Mouse (Mus musculus): Measurements from ENCODE around the gene Gm3336. TPM values are rescaled to one million over a fixed set of nuclear protein-coding genes. Genes with fewer than 3 reads are reported as not detected.

Gene Gm3336
- polyA plus RNA-seq, 1 experiment, result 0.43 TPM

DNA sequence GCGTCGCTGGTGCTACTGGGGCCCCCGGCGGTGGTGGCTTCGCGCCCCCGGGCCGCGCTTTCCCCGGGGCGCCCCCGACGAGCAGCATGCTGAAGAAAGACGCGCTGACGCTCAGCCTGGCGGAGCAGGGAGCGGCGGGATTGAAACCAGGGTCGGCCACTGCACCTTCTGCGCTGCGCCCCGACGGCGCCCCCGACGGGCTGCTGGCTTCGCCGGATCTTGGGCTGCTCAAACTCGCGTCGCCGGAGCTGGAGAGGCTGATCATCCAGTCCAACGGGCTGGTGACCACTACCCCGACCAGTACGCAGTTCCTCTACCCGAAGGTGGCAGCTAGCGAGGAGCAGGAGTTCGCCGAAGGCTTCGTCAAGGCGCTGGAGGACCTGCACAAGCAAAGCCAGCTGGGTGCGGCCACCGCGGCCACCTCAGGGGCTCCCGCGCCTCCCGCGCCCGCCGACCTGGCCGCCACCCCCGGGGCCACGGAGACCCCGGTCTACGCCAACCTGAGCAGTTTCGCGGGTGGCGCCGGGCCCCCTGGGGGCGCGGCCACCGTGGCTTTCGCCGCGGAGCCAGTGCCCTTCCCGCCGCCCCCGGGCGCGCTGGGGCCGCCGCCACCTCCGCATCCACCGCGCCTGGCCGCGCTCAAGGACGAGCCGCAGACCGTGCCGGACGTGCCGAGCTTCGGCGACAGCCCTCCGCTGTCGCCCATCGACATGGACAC lies 19.1 kb upstream of the Gm3336 start:
- peak; percentile 72 for TF ChIP-seq POLR2A (IDR thresholded peaks at IDR 0.05; ENCODE audit: borderline replicate concordance, extremely low read depth, low read depth, low read length)
- TF ChIP-seq CTCF (IDR thresholded peaks at IDR 0.05; ENCODE audit: insufficient read depth, low read length), result no peak
- WGBS, result under 1% methylated on average over 89 of the region's 89 CpGs
- DNase-seq, result peak; percentile 80
- Histone ChIP-seq H3K4me3 (replicated peaks; ENCODE audit: extremely low read depth, low read depth, low read length) (peak overlapping the region; percentile 90), H3K4me1 (ENCODE audit: control insufficient read depth, insufficient read depth, low read length) (peaks cover 16% of the 10 kb centered on the region)

DNA sequence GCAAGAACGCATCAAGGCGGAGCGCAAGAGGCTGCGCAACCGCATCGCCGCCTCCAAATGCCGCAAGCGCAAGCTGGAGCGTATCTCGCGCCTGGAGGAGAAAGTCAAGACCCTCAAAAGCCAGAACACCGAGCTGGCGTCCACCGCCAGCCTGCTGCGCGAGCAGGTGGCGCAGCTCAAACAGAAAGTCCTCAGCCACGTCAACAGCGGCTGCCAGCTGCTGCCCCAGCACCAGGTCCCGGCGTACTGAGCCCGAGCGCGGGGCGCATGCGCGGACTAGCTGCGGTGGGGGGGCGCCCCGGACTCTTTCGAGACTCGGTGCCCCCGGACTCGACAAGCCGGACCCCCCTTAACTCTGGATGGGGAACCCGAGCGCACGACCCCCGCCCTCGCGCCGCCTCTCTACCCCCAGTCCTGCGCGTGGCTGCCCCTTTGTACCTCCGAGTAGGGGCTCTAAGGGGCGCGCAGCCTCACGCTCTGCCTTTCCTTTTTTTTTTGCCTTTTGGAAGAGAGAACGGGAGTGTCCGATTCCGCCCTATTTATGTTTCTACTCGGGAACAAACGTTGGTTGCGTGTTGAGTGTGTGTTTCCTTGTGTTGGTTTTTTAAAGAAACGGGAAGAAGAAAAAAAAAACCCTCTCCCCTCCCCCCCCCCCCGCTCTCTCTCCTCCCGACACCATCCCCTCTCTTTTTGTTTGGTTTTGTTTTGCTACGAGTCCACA lies 18.3 kb upstream of the Gm3336 start:
- Histone ChIP-seq H3K4me3 (replicated peaks; ENCODE audit: extremely low read depth, low read depth, low read length) (peak overlapping the region; percentile 90), H3K4me1 (ENCODE audit: control insufficient read depth, insufficient read depth, low read length) (peaks cover 16% of the 10 kb centered on the region)
- WGBS, result under 1% methylated on average over 58 of the region's 59 CpGs
- DNase-seq, result peak; percentile 81
- TF ChIP-seq POLR2A (IDR thresholded peaks at IDR 0.05; ENCODE audit: borderline replicate concordance, extremely low read depth, low read depth, low read length) (peak; percentile 96), CTCF (IDR thresholded peaks at IDR 0.05; ENCODE audit: insufficient read depth, low read length) (no peak)

DNA sequence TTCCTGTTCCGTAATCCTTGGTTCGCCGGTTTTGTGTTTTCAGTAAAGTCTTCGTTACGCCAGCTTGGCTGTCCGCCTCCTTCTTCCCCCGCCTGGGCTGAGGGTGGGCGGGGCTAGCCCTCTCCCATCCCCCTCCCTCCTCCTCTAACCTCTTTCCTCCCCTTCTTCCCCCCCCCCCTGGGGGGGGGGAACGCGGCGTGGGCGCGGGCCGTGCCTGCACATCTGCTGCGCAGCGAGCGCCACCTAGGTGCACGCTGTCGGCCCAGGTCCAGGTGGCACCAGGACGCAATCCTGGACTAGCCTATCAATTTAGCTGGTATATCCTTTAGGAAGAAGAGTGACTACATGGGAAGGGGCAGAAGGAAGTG lies 17.8 kb upstream of the Gm3336 start:
- peak; percentile 86 for DNase-seq
- TF ChIP-seq POLR2A (IDR thresholded peaks at IDR 0.05; ENCODE audit: borderline replicate concordance, extremely low read depth, low read depth, low read length) (peak; percentile 66; the same call in 1 of the 2 replicates), CTCF (IDR thresholded peaks at IDR 0.05; ENCODE audit: insufficient read depth, low read length) (peak; percentile 67)
- Histone ChIP-seq H3K4me3 (replicated peaks; ENCODE audit: extremely low read depth, low read depth, low read length) (peak overlapping the region; percentile 43), H3K4me1 (ENCODE audit: control insufficient read depth, insufficient read depth, low read length) (peaks cover 16% of the 10 kb centered on the region)
- WGBS, result under 1% methylated on average over 18 of the region's 20 CpGs

DNA sequence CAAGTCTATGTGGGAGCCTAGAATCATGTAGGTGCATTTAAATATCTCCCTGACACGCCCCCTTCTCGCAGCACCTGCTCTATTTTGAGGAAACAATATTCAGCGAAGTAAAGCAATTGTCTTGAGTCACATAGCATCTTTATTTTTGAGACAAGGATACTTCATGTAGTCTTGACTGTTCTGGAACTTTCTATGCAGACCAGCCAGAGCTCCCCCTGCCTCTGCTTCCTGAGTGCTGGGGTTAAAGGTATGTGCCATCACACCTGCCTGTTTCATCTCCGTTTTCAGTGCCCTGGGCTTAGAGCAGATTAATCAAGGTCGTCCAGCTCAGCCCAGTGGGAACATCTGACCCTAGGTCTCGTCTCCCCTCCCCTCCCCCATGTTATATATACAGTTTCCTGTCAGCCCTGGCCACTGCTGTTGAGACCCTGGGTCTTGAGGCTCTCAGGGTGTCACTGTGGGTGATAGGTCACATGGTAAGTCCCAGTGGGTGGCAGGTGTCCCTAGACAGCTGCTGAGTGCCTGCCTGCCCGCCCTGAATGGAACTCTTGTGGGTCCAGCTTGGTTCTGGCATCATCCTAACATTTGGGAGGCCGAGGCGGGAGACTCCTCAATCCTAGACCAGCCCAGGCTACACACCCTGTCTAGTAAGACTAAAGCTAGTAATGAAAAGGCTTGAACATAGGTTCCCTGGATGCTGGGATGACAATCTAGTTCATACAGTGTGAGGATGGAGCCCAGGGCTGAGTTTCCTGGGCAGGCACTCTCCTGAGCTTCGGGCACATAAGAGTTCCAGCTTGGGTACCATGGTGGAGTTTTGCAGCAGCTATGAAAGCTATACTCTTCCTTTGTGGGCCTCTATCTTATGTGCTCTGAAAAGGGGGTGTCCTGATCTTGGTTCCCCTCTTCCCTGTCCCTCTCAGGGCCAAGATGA lies 17.0 kb upstream of the Gm3336 start:
- Histone ChIP-seq H3K4me1 (ENCODE audit: control insufficient read depth, insufficient read depth, low read length) (peaks cover 13% of the 10 kb centered on the region), H3K4me3 (replicated peaks; ENCODE audit: extremely low read depth, low read depth, low read length) (no peak overlapping the region)
- TF ChIP-seq CTCF (IDR thresholded peaks at IDR 0.05; ENCODE audit: insufficient read depth, low read length) (no peak), POLR2A (IDR thresholded peaks at IDR 0.05; ENCODE audit: borderline replicate concordance, extremely low read depth, low read depth, low read length) (peak; percentile 53; the same call in 1 of the 2 replicates)
- 40% methylated on average over 10 of the region's 10 CpGs for WGBS
- no peak for DNase-seq

DNA sequence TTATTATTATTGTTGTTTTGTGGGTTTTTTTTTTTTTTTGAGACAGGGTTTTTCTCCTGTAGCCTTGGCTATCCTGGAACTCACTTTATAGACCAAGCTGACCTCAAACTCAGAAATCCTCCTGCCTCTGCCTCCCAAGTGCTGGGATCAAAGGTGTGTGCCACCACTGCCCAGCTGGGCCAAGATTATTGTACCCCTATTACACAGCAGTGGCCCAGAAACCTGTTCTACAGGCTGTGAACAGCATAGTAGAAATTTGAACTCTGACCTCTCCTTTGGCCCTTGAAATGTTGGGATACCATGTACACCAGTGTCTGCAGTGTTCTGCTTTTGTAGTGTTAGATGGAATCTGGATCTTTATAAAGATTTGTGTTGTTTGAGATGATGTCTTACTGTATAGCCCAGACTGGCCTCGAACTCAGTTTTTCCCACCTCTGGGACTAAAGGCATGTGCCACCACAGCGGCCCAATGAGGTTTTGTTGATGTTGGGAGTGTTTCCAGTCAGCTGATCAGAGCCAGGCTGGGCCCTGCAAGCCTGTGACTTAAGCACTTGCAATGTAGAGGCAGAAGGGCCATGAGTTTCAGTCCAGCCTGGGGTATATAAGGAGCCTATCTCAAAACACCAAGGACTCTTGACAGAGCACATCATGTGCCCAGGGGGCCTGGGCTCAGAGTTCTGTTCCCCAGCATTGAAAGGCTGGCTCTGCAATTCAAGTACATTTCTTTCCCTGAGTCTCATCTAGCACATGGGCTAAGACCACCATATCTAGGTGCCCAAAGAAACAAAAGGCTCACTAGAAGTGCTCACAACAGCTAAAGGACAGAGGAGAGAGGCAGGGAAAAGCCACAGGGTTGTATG lies 16.1 kb upstream of the Gm3336 start:
- H3K4me3 ChIP-seq (replicated peaks; ENCODE audit: extremely low read depth, low read depth, low read length), result no peak overlapping the region
- H3K4me1 ChIP-seq (ENCODE audit: control insufficient read depth, insufficient read depth, low read length), result peaks cover 10% of the 10 kb centered on the region
- TF ChIP-seq CTCF (IDR thresholded peaks at IDR 0.05; ENCODE audit: insufficient read depth, low read length) (no peak), POLR2A (IDR thresholded peaks at IDR 0.05; ENCODE audit: borderline replicate concordance, extremely low read depth, low read depth, low read length) (no peak)
- 53% methylated on average over 2 of the region's 2 CpGs for WGBS
- DNase-seq, result no peak

DNA sequence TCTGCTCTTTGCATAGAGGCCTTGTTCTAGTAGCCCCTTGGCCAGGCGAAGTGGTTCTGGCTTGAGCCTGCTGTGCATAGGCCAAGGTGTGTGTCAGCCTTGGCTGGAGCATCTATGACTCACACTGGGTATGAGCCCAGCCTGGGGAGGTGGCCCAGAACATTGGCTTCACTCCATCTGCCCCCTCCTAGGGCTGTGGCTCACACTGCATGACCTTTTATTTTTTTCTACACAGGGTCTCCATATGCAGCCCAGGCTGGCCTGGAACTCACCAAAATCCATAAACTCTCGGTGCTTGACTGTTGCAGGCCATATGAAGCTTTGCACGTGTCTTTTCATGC lies 15.5 kb upstream of the Gm3336 start:
- no peak for TF ChIP-seq CTCF (IDR thresholded peaks at IDR 0.05; ENCODE audit: insufficient read depth, low read length)
- peak; percentile 50; the same call in 1 of the 2 replicates for TF ChIP-seq POLR2A (IDR thresholded peaks at IDR 0.05; ENCODE audit: borderline replicate concordance, extremely low read depth, low read depth, low read length)
- peak; percentile 53 for DNase-seq
- Histone ChIP-seq H3K4me1 (ENCODE audit: control insufficient read depth, insufficient read depth, low read length) (peaks cover 6% of the 10 kb centered on the region; the same call in 1 of the 2 replicates), H3K4me3 (replicated peaks; ENCODE audit: extremely low read depth, low read depth, low read length) (no peak overlapping the region)
- 43% methylated on average over 3 of the region's 3 CpGs for WGBS

DNA sequence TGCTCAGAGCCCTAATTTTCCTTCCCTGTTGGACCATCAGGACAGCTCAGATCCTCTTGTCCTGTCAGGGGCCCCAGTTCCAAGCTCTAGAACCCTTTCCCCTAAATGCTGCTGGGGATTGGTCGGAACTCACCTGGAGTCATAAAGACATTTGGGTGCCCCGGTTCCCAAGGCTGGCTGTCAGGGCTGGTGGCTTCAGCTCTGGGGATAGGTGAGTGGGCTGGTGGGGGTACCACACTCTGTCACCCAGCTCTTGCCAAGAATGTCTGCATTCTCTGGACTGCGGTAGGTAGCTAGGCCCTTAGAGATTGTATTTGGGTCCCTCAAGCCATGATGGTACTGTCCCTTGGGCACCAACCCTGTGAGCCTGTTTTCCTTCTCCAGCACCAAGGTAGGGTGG lies 15.1 kb upstream of the Gm3336 start, which contains the start of gene Iqcn:
Iqcn (plus strand) TSS at position 171 of the 400 bp plus-strand sequence.
- H3K4me1 ChIP-seq (ENCODE audit: control insufficient read depth, insufficient read depth, low read length), result peaks cover 3% of the 10 kb centered on the region; the same call in 1 of the 2 replicates
- no peak for DNase-seq
- H3K4me3 ChIP-seq (replicated peaks; ENCODE audit: extremely low read depth, low read depth, low read length), result no peak within 1 kb of the TSS
- TF ChIP-seq CTCF (IDR thresholded peaks at IDR 0.05; ENCODE audit: insufficient read depth, low read length) (no peak), POLR2A (IDR thresholded peaks at IDR 0.05; ENCODE audit: borderline replicate concordance, extremely low read depth, low read depth, low read length) (0 out of 2 replicates have a peak, but pooled peaks have one; percentile 2)
- 91% methylated on average over 3 of the region's 3 CpGs for WGBS

DNA sequence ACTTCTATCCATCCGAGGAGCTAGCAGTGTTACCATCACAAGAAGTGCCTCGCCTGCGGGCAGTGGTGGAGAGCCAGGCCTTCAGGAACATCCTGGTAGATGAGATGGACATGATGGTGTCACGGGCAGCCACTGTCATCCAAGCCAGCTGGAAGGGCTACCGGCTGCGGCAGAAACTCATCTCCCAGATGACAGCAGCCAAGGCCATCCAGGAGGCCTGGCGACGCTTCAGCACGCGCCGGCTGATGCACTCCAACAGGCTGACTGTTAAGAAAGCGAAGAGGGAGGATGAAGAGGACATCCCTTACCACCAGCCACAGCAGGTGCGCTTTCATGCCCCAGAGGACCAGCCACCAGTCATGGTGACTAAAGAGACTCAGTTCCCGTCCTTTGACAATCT lies 10.1 kb upstream of the Gm3336 start:
- 83% methylated on average over 14 of the region's 14 CpGs for WGBS
- no peaks in the 10 kb centered on the region for H3K4me1 ChIP-seq (ENCODE audit: control insufficient read depth, insufficient read depth, low read length)
- TF ChIP-seq CTCF (IDR thresholded peaks at IDR 0.05; ENCODE audit: insufficient read depth, low read length) (no peak), POLR2A (IDR thresholded peaks at IDR 0.05; ENCODE audit: borderline replicate concordance, extremely low read depth, low read depth, low read length) (no peak)
- DNase-seq, result no peak
- H3K4me3 ChIP-seq (replicated peaks; ENCODE audit: extremely low read depth, low read depth, low read length), result no peak overlapping the region

Data from lung, adult 2 months (tissue).